Mouse (Mus musculus) ES-E14 (cell line): ENCODE data around the gene Parg.

Experiments
- MAFK ChIP-seq: IDR thresholded peaks from 2 replicates; pipeline ENCODE4 v1.6.1; 2014; ENCODE audit warnings: mild to moderate bottlenecking, low read depth, low read length, inconsistent platforms; ENCODE audit not compliant: insufficient read depth
- ZNF384 ChIP-seq: IDR thresholded peaks from 2 replicates; pipeline ENCODE4 v1.6.1; 2012; ENCODE audit warnings: low read depth, low read length, inconsistent platforms

- TF ChIP-seq MAFK (no peak), ZNF384 (no peak)
Measured at GRCm38 (mm10) chr14:32336547-32336946, 134.8 kb downstream of the Parg start.
